Mouse (Mus musculus): ENCODE data around the gene Sgk2. TPM values are rescaled to one million over a fixed set of nuclear protein-coding genes. Genes with fewer than 3 reads are reported as not detected.

Gene Sgk2
- total RNA-seq, 2 experiments from 2014 or later, result not detected

DNA sequence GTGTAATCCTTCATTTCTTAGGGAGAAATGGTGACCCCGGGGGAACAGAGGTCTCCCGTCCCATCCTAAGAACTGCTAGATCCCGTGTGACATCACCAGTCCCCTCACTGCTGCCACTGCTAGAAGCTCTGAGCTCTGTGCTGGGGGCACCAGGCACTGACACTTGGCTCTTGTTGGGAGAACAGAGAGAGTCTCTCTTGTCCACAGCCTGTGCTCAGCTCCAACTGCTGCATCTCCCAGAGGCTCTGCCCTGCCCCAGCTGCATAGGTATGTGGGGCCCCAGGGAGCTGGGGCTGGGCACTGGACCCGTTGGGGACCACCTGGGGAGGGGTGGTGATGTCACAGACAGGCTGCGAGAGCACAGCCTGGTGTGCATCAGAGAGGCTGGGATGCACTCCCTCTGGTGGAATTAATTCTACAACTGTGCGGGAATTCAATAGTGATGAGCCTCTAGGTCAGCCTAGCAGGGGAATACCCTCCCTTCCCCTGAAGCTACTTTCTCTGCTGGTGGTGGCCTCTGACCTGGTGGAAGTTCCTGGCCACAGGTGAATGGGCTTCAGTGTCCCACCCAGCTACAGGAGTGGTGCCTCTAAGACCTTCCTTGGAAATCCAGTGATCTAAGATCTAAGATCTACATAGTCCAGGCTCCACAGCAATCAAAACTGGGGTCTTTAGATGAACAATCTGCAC, 4.4 kb downstream of the Sgk2 start:
- DNase-seq (ENCODE audit: low spot score in 2 of 2), result no peak

GRCm38 (mm10) chr2:162992084-162992437, 4.9 kb downstream of the Sgk2 start:
- DNase-seq (ENCODE audit: low spot score in 2 of 2), result no peak

- DNase-seq (ENCODE audit: low spot score in 2 of 2), result no peak
These were observed 6.9 kb downstream of the Sgk2 start for GRCm38 (mm10) chr2:162993881-162994616.

- peak in 1 of 2 experiments; percentile 63 for DNase-seq (ENCODE audit: low spot score in 2 of 2)
These were observed 11.5 kb downstream of the Sgk2 start for GRCm38 (mm10) chr2:162998528-162999230.

DNA sequence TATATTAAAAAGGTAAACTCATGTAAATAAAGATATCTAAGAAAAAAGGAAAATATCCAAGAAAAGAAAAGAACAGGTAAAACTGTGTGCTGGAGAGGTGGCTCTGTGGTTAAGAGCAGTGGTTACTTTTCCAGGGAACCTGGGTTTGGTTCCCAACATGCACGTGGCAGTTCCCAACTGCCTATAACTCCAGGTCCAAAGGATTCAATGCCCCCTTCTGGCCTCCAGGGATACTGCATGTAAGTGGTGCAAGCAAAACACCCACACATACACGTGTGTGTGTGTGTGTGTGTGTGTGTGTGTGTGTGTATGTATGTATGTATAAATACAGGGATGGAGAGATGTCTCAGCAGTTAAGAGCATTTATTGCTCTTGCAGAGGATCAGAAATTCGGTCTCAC, 12.6 kb downstream of the Sgk2 start:
- DNase-seq (ENCODE audit: low spot score in 2 of 2), result peak in 1 of 2 experiments; percentile 26

DNA sequence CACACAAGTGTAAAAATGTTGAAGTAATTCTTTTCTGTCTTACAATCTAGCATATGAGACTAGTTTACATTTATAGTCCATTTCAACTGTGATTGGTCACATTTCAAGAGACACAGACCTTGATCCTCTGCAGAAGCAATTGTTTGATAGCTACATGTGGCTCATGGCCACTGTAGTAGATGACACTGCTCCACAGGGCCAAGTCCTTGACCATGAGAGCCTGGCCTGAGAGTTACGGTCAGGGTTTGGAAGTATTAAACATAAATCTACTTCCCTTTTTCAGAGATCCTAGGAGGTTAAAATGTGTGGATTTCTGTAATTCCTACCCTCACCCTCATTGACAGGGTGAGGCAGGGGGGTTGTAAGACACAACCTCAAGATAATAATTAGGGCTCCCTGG, 13.9 kb downstream of the Sgk2 start:
- no peak for DNase-seq (ENCODE audit: low spot score in 2 of 2)

DNA sequence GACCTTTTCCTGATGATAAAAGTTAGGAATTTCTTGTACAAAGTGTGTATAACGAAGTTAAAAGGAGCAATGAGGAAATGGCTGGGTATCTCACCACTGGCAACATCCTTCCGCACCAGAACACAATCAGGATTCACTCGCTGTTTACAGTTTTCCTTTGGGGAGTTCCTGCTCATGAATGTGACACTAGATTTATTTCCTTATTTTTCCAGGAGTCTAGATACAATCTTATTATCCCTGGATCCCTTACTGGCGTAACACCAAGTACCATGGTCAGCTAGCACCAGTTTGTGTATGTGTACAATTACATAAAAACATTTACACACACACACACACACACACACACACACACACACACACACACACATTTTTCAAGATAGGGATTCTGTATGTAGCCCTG, 20.2 kb downstream of the Sgk2 start:
- DNase-seq (ENCODE audit: low spot score in 2 of 2), result no peak

- peak; percentile 77 to 89 for DNase-seq (ENCODE audit: low spot score in 2 of 2)
These were observed 30.0 kb downstream of the Sgk2 start, which contains the start of gene Ift52 for GRCm38 (mm10) chr2:163016916-163017743. TSS of gene Ift52 (plus strand) at chr2:163017354.

- no peak for DNase-seq (ENCODE audit: low spot score in 2 of 2)
These were observed 44.2 kb downstream of the Sgk2 start for GRCm38 (mm10) chr2:163031289-163031688.

GRCm38 (mm10) chr2:163031757-163032156, 44.6 kb downstream of the Sgk2 start:
- DNase-seq (ENCODE audit: low spot score in 2 of 2), result no peak

DNA sequence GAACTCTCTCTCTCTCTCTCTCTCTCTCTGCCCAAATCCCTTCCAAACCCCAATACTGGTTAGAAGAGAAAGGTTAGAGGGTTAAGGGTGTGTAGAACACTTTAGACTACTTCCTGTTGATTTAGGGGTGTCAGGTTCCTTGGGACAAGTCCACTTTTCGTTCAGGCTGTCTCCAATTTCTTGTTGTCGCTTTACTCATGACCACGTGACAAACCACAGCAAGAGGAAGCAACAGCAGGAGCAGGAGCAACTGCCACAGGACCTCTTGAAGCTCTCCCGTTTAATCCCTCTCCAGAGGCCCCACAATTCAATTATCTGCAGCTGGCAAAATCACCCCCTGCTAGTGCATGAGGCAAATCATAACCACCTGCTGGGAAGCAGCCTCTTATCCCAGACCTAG, 45.5 kb downstream of the Sgk2 start:
- DNase-seq (ENCODE audit: low spot score in 2 of 2), result no peak

DNA sequence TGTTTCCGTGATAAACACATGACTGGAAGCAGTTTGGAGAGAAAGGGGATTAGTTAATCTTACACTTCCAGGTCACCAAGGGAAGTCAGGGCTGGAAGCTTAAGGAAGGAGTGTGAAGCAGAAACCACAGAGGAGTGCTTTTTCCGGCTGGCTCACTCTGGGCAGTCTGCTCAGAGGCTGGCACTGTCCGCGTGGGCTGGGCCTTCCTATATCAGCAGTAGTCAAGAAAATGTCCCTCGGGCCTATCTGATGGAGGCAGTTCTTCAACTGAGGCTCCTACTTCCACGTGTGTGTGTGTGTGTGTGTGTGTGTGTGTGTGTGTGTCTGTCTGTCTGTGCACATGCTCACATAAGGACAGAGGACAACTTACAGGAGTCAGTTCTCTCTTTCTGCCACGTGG, 52.8 kb downstream of the Sgk2 start:
- DNase-seq (ENCODE audit: low spot score in 2 of 2), result no peak

- DNase-seq (ENCODE audit: low spot score in 2 of 2), result peak; percentile 43 to 71
These were observed 61.0 kb downstream of the Sgk2 start for GRCm38 (mm10) chr2:163048125-163048524.

DNA sequence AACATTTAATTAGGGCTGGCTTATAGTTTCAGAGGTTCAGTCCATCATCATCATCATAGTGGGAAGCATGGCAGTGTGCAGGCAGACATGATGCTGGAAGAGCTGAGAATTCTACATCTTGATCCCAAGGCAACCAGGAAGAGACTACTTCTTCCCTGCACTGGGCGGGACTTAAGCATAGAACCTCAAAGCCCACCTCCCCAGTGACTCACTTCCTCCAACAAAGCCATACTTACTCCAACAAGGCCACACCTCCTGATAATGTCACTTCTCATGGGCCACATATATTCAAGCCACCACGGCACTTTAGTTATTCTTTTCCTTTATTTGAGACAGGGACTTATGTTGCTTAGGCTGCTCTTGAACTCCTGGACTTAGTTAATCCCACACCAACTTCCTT, 62.0 kb downstream of the Sgk2 start:
- no peak for DNase-seq (ENCODE audit: low spot score in 2 of 2)

DNA sequence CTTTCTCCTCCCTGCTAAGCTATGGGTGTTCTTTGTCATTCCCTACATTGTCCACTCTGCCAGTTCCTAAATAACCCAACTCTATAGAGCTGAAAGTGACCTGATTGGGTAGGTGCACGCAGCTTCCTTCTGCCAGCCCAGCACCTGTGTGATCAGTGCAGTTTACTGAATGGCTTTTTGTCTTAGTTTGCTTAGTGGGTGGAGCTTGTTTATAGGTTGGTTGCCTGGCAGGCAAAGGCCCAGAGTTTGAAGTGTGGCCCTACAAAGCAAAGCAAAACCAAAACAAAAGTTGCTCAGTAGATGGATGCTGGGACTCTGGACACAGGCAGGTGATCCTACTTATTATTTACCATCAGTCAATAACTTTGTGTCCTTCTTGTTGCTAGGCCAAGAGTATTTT, 64.6 kb downstream of the Sgk2 start:
- DNase-seq (ENCODE audit: low spot score in 2 of 2), result no peak

DNA sequence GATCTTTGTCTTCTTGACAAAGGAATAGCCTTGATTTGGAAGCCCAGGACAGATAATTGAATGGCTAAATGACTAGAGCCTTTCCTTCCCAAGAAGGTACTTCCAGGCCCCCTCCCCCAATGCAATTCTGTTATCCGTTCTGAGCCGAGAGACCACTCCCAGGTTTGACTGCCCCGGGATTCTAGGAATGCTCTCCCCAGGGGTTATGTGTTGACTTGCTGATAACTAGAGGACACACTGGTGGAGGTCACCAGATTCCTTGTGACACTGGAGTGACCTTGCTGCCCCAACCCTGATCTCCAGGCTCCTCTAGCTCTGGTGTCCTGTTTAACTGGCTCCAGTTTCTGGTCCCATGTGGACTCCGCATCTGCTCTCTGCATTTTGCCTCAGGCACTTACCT, 65.0 kb downstream of the Sgk2 start:
- DNase-seq (ENCODE audit: low spot score in 2 of 2), result no peak

DNA sequence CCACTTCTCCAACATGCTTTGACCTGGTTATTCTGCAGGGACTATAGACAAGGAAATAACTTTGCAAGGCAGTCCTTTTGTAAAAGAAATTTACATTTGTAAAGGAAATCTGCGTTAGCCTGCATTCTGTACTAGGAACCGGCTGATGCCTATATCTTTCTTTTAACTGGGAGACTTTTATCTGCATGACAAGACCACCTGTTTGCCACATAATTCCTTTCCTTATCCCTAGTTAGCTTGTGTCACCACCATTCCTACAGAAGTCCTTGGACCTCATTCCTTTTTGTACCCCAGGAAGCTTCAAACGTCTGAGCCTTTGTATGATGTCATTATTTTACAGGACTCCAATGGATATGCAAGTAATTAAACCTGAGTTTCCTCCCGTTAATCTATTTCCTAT, 65.7 kb downstream of the Sgk2 start:
- no peak for DNase-seq (ENCODE audit: low spot score in 2 of 2)

DNA sequence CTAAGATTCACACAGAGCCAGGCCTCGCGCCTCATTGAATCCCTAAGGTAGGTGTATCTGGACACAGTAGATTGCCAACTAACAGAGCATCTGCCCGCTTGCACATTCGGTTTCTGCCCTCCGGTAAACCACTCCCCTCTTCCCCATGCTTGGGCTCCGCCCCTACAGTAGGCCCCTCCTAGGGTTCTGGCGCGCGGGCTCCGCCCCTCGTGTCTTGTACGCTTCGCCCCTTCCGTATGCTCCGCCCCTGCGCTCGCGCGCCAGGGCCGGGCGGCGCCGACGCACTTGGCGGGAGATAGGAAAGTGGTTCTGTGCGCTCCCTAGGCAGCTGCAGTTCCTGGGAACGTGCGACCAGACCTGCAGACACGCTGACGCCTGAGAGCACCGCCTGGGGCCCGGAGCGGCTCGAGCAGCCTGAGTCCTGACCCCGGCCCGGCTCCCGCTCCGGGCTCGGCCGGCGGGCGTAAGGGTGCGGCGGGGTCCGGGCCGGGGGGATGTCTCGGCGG, 67.3 kb downstream of the Sgk2 start, which contains the start of gene Mybl2:
Gene Mybl2 (plus strand): TSS at position 353 of the 506 bp plus-strand sequence.
- peak; percentile 89 to 93 for DNase-seq (ENCODE audit: low spot score in 2 of 2)

- DNase-seq (ENCODE audit: low spot score in 2 of 2), result peak; percentile 18 to 27
These were observed 67.9 kb downstream of the Sgk2 start for GRCm38 (mm10) chr2:163054891-163055494.

DNA sequence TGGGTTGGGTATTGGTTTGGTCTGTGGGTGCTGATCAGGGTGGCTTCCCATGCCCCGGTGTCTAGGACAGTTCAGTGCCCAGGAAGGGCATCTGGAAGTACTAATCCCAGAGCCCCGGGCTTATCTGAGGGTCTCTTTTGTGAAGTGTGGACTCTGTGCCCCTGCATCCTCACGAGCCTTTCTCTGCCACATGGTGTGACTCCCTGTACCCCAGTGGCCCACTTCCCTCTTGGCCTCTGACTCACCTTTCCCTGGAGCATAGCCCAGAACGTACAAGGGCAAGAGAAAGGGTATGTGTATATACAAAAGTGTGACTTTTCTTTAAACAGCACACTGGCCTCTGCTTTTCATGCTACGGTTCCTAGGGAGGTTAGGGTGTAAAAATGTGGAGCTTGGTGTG, 68.6 kb downstream of the Sgk2 start:
- DNase-seq (ENCODE audit: low spot score in 2 of 2), result no peak

DNA sequence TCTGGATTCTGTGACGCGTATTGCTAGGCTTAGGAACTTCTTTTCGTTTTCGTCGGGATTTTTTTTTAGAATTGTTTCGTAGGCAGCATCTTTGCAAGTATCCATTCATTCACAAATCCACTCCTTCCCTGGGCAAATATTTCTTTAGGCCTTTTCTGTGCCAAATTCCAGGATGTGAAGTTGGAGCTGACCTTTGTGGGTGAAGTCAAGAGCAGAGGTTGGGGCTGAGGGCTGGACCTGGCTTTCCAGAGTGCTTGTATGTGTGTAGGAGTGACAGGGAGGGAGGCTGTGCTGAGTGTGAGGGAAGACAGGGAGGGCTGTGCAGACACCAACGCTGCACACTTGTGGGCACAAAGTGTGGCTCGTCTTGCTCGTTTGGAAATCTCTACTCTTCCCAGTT, 69.5 kb downstream of the Sgk2 start:
- DNase-seq (ENCODE audit: low spot score in 2 of 2), result no peak

All from gastrocnemius, postnatal 4 days (tissue).